Mouse (Mus musculus) intestine, embryonic 14.5 days (tissue): ENCODE measurements around the gene Primpol. TPM values are rescaled to one million over a fixed set of nuclear protein-coding genes. Genes with fewer than 3 reads are reported as not detected.

Experiments
- ATAC-seq: fragments of 200-750 bp; cut with Nextera tagmentation; replicated peaks from 2 replicates; pipeline ENCODE4 v1.8.0; 2017; ENCODE audit warnings: low read depth, moderate number of reproducible peaks, moderate TSS enrichment, moderate library complexity; ENCODE audit not compliant: low FRiP score, low TSS enrichment
- DNase-seq: peaks from one replicate; pipeline ENCODE4 v3.0.0-alpha.2; 2018; ENCODE audit warnings: low spot score
- H3K27ac ChIP-seq: fragments of 300-500 bp; sonication (generic); 2 replicates; pipeline ENCODE4 v1.5.1; 2014; ENCODE audit warnings: low read depth, mild to moderate bottlenecking, control low read depth
- H3K27me3 ChIP-seq: fragments of 300-500 bp; sonication (generic); replicated peaks from 2 replicates; pipeline ENCODE4 v1.6.1; 2014; ENCODE audit warnings: low read length, control low read depth; ENCODE audit not compliant: control insufficient read depth, insufficient read depth
- H3K36me3 ChIP-seq: fragments of 300-500 bp; sonication (generic); 2 replicates; pipeline ENCODE4 v1.6.1; 2014; ENCODE audit warnings: low read length, control low read depth; ENCODE audit not compliant: control insufficient read depth, insufficient read depth
- H3K4me1 ChIP-seq: fragments of 300-500 bp; sonication (generic); replicated peaks from 2 replicates; pipeline ENCODE4 v1.6.1; 2014; ENCODE audit warnings: low read length, control low read depth, mixed read lengths; ENCODE audit not compliant: control insufficient read depth, insufficient read depth
- H3K4me2 ChIP-seq: fragments of 300-500 bp; sonication (generic); 2 replicates; pipeline ENCODE4 v1.6.1; 2014; ENCODE audit warnings: low read length
- H3K4me3 ChIP-seq: fragments of 300-500 bp; sonication (generic); 2 replicates; pipeline ENCODE4 v1.5.1; 2014; ENCODE audit warnings: low read depth, low read length, control low read depth, mixed read lengths
- H3K9ac ChIP-seq: fragments of 300-500 bp; sonication (generic); 2 replicates; pipeline ENCODE4 v1.6.1; 2014; ENCODE audit warnings: mild to moderate bottlenecking, low read length
- H3K9me3 ChIP-seq: fragments of 300-500 bp; sonication (generic); 2 replicates; pipeline ENCODE4 v1.6.1; 2016; ENCODE audit warnings: low read length, control low read depth; ENCODE audit not compliant: control insufficient read depth
- WGBS: fragments of 180-500 bp; shearing (Covaris S2); extraction: QIAGEN DNeasy Blood & Tissue Kit; methylation state at CpG from one replicate; pipeline ENCODE4 v1.1.7; 2014; 5-methylcytosine and 5-hydroxymethylcytosine counted together
- polyA plus RNA-seq: library from polyadenylated mRNA; unstranded; fragments of >200 nt; fragmentation: Nextera tagmentation; extraction: Ambion mirVana; gene quantifications from 2 replicates; pipeline ENCODE4 v1.2.1, GENCODE M21; 2014

Primpol gene
- polyA plus RNA-seq, 1 experiment from 2014 or later, result 16.0 TPM

DNA sequence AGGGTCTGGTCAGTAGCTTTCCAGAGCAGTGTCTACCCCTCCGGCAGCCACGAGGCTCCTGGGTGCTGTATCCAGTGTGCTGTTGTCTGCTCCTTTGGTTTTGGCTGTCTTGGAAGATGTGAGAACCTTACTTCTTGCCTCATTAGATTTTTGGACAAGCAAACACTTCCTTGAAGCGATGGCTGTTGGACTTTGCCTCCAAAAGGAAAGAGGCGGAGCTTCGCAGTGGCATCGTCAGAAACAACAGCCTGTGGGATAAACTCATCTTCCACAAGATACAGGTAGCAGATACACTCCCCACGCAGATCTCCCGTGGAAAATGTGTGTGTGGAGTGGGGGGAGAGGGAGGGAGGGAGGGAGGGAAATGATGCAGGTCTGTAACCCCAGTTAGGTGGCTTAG, 90.9 kb downstream of the Primpol start:
- ATAC-seq (no peak), DNase-seq (no peak)
- WGBS, result 82% methylated on average over 8 of the region's 8 CpGs
- Histone ChIP-seq H3K4me2 (no peak overlapping the region), H3K4me3 (no peak overlapping the region), H3K27me3 (no peaks in the 10 kb centered on the region), H3K27ac (no peak overlapping the region), H3K9me3 (no peaks in the 10 kb centered on the region), H3K36me3 (0 out of 2 replicates have a peak, but pooled peaks cover 3% of the 10 kb centered on the region), H3K4me1 (no peaks in the 10 kb centered on the region), H3K9ac (no peak overlapping the region)

Other genes with a start within 250 kb of the Primpol start
- 24.8 and 25.2 TPM in 2 replicates for gene Acsl1, start 146.2 kb downstream of the Primpol start, polyA plus RNA-seq
- 19.8 and 20.0 TPM in 2 replicates for gene Cenpu, start 65.2 kb downstream of the Primpol start, polyA plus RNA-seq
- gene Casp3, start 79 bp upstream of the Primpol start, polyA plus RNA-seq, result 57.1 and 63.7 TPM in 2 replicates
- gene Irf2, start 122.5 kb upstream of the Primpol start, polyA plus RNA-seq, result 19.3 and 25.4 TPM in 2 replicates